22 mouse cellular contexts compared by ENCODE assay signal in the genomic region with DNA sequence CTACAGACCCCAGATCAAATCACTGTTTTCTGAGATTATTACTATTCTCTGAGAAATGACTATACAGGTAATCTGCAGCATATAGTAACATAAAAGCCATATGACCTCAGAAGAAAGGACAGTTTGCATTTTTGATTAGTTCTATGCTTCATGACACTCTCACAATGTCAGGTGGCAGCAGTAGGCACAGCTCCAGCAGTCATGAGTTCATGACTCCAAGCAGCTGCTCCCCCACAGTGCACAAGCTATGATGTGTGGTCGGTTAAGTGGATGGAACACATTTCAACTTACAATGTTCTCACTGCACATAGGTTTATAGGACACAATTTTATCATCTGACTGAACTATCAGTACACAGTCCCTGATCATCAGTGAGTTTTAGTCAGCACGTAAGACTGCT. TPM values are rescaled to one million over a fixed set of nuclear protein-coding genes. Genes with fewer than 3 reads are reported as not detected.
DNase-seq lines count a peak whose midpoint lies in the region; TF ChIP-seq lines count a peak whose summit lies in the region.
"Had no signal": no experiment of that assay in that cellular context is flagged by ENCODE, and none has a peak within 500 bp of the region (broad histone marks: within the 10 kb centered on the region; RNA-seq: fewer than 3 reads in every experiment).

No protein-coding gene starts in this region.

- no peak overlapping the region for H3ac ChIP-seq in myocyte (ENCODE audit: control insufficient read depth, insufficient read length)

- H3K27ac ChIP-seq in left cerebral cortex, adult 2 months, result peak overlapping the region; percentile 57
- H3K27ac ChIP-seq: embryonic facial prominence, embryonic 10.5 days; embryonic facial prominence, embryonic 12.5 days; forebrain, embryonic 13.5 days; forebrain, embryonic 15.5 days had no signal

- no peak for TF ChIP-seq POLR2A in myocyte (IDR thresholded peaks at IDR 0.05; ENCODE audit: insufficient read length, low read depth)

- intact Hi-C loops in left cerebral cortex, adult 2 months (cut with DNase I), result no loop called here

- no peak for TF ChIP-seq CTCF in left cerebral cortex, adult 2 months (IDR thresholded peaks at IDR 0.05)

- no peak for DNase-seq in left cerebral cortex, adult 2 months (ENCODE audit: extremely low spot score in 1 of 2, low spot score in 2 of 2)
- no peak for DNase-seq in left cerebral cortex, adult 9 months (ENCODE audit: low spot score in 2 of 2)
- peak; percentile 32 for DNase-seq in brain, adult 2 months (ENCODE audit: low read depth, low spot score)
- DNase-seq in layer of hippocampus, postnatal 36 days, result no peak
- DNase-seq in ovary, postnatal 14 days (ENCODE audit: low spot score), result no peak
- DNase-seq: adrenal gland, adult 8-10 months; adrenal gland, postnatal 14 days; adrenal gland, postnatal 36 days; cerebellum, adult 11 months; cerebellum, adult 18-20 months; cerebellum, adult 8-10 months; cerebellum, adult 9-11 months; cerebellum, postnatal 14 days; cerebellum, postnatal 36 days; forebrain, postnatal 0 days had no signal

- H3K4me3 ChIP-seq in left cerebral cortex, adult 2 months, result no peak overlapping the region
- H3K4me3 ChIP-seq in myocyte, result no peak overlapping the region
- H3K4me3 ChIP-seq: embryonic facial prominence, embryonic 10.5 days; embryonic facial prominence, embryonic 12.5 days; forebrain, embryonic 13.5 days; forebrain, embryonic 15.5 days had no signal

- no peak overlapping the region for H3K4me2 ChIP-seq in myocyte (ENCODE audit: low read depth)
- H3K4me2 ChIP-seq: embryonic facial prominence, embryonic 12.5 days; forebrain, embryonic 13.5 days; forebrain, embryonic 15.5 days had no signal

- no peaks in the 10 kb centered on the region for H3K79me2 ChIP-seq in myocyte (ENCODE audit: control insufficient read depth, insufficient read depth)

- H3K27me3 ChIP-seq in myocyte (ENCODE audit: control insufficient read depth, insufficient read depth, insufficient read length), result no peaks in the 10 kb centered on the region
- H3K27me3 ChIP-seq: embryonic facial prominence, embryonic 12.5 days; forebrain, embryonic 13.5 days; forebrain, embryonic 15.5 days; Patski had no signal

- peaks cover 4% of the 10 kb centered on the region for H3K36me3 ChIP-seq in myocyte (ENCODE audit: control insufficient read depth, insufficient read depth)
- H3K36me3 ChIP-seq: embryonic facial prominence, embryonic 10.5 days; embryonic facial prominence, embryonic 12.5 days had no signal

TF ChIP-seq in myocyte, 11 proteins besides CTCF, POLR2A, EP300 and RAD21:
- TF ChIP-seq MYOD1 (IDR thresholded peaks at IDR 0.05; ENCODE audit: control insufficient read depth in 1 of 3, insufficient read length in 2 of 3, low read depth in 2 of 3) (peak in 2 of 3 experiments; percentile 52 to 75), MYOG (IDR thresholded peaks at IDR 0.05; ENCODE audit: control insufficient read depth in 1 of 3, insufficient read depth in 1 of 3, insufficient read length in 2 of 3, low read depth in 2 of 3) (peak in 2 of 3 experiments; percentile 14 to 63), REST (IDR thresholded peaks at IDR 0.05; ENCODE audit: insufficient read depth, insufficient read length) (no peak)

RNA-seq across cellular contexts. Expression of a gene that starts 53.0 kb away (rescaled TPM):
- total RNA-seq in left cerebral cortex, adult 2 months (2021), result 10 to 100 TPM in 1 of 2 experiments, 1 to 10 TPM in 1; 9.9 to 14.7 TPM
- polyA plus RNA-seq in myocyte (2012; fragmentation: generic; extraction: Trizol), result 11.1 TPM
- 1 to 10 TPM; 5.9 to 6.7 TPM for total RNA-seq in layer of hippocampus, postnatal 36 days (2021)
- total RNA-seq: common myeloid progenitor, adult 5-6 weeks had no signal
